Mouse (Mus musculus) brain, embryonic 18.5 days (tissue): ENCODE data around the gene Sun1.

Experiments used
- DNase-seq: peaks from one replicate; pipeline ENCODE4 v3.0.0-alpha.2; 2012; ENCODE audit warnings: low read depth, low spot score

Gene Sun1

DNA sequence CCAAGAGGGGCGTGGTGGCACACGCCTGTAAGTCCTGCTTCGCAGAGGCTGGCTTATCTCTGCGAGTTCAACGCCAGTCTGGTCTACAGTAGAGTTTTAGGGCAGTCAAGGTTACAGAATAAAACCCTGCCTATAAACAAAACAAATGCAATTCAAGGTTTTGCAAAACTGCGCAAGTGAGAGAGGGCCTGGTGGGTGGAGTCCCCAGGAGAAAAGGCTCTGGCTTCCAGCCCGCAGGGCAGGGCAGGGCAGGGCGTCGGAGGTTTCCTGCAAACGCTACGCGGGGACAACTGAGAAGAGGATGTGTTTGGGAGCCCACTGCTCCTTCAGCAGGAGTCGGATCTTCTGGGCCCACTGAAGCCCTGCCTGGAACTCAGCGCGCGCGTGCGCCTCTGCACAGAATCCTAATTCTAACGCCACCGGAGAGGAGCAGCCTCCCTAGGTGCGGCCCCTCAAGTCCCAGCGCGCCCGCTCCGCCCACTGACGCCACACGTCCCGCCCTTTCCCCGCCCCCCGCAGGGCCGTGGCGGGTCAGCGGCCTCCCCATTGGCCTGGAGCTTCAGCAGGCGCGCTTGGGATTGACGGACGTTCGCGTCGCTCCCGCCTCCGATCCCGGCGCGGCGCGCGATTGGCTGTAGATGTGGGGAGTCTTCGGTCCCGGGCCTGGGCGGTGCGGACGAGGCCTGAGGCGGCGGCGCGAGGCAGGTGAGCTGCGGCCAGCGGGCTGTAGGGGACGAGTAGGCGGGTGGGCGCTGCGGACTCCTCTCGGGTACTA, at the start of gene Sun1:
Gene Sun1, plus strand, starts transcription at position 643 of the 775 bp plus-strand sequence.
- DNase-seq, result peak; percentile 96

DNA sequence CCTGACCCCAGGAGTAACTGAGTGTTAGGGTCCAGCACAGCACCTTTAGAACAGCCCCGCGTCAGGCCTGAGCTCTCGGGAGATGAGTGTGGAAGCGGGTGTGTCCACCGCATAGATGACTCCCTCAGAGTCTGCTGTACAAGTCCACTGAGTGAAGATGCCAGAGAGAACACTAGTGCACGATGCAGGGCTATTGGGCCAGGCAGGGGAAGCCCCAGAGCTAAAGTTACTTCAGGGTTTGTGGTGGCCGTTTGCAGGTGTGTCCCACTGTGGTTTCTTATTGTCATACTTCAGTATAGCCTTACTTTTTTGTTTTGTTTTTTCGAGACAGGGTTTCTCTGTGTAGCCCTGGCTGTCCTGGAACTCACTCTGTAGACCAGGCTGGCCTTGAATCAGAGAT, 39.5 kb upstream of the Sun1 start:
- no peak for DNase-seq

DNA sequence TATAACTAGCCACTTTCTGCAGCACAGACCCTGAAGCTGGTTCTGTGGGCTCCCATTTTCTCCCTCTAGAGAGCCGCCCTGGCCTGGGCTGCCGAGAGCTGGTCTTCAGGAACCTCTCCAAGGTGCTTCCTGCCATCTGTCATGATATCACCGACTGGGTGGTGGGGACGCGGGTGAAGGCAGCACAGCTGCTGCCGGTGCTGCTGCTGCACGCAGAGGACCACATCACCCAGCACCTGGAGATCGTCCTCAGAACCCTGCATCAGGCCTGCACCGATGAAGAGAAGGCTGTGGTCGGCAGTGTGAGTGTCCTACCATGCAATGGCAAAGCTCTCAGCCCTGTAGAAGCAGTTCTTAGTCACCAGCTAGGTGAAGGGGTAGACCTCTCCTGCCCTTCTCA, 38.8 kb upstream of the Sun1 start:
- DNase-seq, result no peak

- no peak for DNase-seq
Observed at GRCm38 (mm10) chr5:139166781-139167361, 33.6 kb upstream of the Sun1 start.

DNA sequence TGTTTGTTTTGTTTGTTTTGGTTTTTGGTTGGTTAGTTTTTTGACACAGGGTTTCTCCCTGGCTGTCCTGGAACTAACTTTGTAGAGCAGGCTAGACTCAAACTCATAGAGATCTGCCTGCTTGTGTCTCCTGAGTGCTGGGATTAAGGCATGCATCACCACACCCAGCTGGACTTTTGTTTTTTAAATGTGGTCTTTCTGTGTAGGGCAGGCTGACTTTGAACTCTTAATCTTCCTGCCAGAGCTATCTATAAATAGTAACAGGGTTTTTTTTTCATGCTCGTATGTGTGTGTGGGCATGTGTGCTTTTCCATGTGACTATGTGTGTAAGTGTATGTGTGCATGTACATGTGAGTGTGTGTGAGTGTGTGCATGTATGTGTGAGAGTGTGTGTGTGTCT, 32.9 kb upstream of the Sun1 start:
- no peak for DNase-seq

DNA sequence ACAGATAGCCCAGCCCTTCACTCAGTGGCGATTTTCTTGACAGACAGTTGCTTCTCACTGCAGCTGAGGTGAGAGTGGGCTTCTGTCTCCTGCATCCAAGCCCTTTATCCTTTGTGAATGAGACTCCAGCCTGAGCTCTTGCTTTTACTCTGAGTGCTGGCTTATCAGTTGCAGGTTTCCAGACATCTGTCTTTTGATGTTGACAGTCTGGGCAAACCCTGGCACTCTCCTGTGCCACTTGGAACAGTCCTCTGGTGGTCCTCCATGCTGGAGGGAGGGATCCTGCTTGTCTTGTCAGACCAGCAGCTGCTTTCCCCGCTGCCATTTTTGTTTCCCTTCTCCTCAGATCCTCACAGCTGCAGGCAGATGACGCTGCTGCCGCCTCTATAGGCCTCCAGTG, 28.5 kb upstream of the Sun1 start:
- no peak for DNase-seq

- DNase-seq, result no peak
Observed at GRCm38 (mm10) chr5:139174141-139174540, 26.3 kb upstream of the Sun1 start.

DNA sequence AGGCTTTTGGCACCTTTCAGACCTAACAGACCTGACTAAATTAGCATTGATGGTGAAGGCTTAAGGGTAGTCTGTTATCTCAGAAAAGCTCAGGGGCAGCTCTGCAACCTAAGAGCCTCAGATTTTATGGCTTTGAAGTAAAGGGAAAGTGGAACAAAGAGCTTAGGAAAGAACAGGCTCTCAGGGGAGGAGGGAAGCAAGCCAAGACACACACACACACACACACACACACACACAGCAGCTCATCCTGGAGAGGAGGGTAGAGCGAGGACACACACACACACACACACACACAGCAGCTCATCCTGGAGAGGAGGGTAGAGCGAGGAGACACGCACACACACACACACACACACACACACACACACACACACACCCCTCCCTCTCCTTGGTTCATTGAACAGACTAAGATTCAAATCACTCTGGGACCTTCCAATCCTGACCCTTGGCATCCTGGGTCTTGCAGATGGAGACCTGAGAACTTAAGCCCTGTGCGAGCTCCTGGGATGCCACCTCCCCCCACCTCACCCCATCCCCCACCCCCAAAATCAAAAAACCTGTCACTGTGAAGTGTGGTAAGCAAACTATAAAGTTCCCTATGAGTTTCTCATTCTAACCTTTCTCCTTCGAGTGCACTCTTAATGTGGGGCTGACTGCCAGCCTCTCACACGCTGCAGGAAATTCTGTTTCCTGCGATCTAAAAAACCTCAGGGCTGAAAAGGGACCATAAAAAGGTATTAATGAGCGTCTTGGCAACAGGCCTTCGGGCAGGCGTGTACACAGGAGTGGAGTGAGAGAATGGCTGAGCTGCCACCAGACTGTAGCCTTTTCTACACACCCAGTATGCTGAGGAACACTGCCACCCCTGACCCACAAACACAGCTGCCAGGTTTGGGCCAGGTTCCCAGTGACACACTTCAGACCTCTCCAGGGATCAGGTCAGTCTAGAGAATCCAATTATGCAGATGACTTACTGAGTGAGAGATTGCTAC, 25.6 kb upstream of the Sun1 start:
- no peak for DNase-seq

GRCm38 (mm10) chr5:139178895-139179631, 21.4 kb upstream of the Sun1 start:
- no peak for DNase-seq

- DNase-seq, result no peak
Observed at GRCm38 (mm10) chr5:139183131-139183530, 17.3 kb upstream of the Sun1 start.

GRCm38 (mm10) chr5:139183601-139184000, 16.8 kb upstream of the Sun1 start:
- no peak for DNase-seq

GRCm38 (mm10) chr5:139184897-139185296, 15.5 kb upstream of the Sun1 start:
- DNase-seq, result no peak

DNA sequence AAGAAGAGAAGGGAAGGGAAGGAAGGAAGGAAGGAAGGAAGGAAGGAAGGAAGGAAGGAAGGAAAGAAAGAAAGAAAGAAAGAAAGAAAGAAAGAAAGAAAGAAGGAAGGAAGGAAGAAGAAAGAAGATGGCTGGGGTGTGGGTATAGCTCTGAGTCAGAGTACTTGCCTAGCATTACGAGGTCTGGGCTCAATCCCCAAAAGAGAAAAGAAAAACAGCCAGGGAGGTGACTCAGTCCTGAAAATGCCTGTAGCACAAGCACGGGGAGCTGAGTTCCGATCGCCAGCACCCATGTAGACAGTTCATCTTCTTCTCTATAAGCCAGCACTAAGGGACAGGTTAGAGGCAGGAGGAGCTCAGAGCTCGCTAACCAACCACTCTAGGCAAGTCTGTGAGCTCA, 10.7 kb upstream of the Sun1 start:
- DNase-seq, result no peak

DNA sequence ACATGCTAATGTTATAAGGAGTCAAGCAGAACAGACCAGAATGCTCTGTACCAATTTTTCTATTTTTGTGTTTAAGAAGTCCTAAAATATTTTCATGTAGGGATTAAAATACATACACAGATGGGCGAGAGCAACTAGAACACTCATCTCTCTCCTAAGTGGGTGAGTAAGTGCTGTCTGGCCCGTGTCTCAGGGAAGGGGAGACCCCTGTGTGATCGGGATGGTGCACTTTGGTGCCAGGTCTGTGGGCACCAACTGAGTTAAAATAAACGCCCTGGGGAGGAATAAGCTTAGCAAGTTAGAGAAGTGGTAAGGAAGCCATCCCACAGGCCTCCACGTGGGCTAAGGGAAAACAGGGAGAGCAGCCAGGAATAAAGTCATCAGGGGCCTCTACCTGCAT, 9.5 kb upstream of the Sun1 start:
- DNase-seq, result no peak

DNA sequence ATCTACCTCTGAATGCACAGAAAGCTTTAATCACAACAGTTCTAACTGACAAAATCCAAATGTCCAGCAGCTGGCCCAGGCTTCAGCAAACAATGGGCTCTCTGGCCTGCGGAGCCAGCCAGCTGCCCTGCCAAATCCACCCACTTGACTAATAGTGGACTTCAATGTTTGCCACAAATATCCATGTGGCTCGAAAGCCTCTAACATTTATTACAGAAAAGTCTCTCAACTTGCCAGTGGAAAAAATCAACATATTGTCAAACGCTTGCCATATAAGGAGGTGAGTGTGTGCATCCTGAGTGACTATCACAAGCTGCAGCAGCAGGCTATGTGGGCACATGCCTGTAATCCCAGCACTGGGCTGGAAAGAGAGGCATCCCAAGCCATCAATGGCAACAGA, 1.7 kb upstream of the Sun1 start:
- DNase-seq, result no peak

- no peak for DNase-seq
Observed at GRCm38 (mm10) chr5:139199636-139199994, 822 bp upstream of the Sun1 start.

GRCm38 (mm10) chr5:139200770-139201569, 533 bp downstream of the Sun1 start:
- no peak for DNase-seq

GRCm38 (mm10) chr5:139202127-139202526, 1.7 kb downstream of the Sun1 start:
- no peak for DNase-seq

GRCm38 (mm10) chr5:139203312-139203711, 2.9 kb downstream of the Sun1 start:
- no peak for DNase-seq

DNA sequence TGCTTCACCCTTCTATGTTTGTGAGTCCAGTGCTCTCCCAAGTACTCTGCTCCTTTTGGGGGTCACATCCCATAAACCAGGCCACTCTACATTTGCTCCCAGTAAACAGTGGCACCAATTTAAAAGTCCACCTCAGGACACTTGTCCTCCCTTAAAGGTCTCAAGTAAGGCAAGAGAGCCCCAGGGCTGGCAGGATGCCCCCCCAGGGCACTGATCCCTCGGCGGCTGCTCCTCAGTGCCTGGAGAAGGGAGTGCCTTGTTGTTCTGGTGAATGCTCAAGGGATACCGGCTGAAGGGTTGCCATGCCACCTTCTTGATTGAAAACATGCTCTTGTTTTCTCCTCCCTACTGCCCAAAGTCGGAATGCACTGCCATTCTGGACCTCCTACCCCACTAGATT, 5.6 kb downstream of the Sun1 start:
- no peak for DNase-seq

GRCm38 (mm10) chr5:139206525-139206924, 6.1 kb downstream of the Sun1 start:
- no peak for DNase-seq
